In the genomic region with DNA sequence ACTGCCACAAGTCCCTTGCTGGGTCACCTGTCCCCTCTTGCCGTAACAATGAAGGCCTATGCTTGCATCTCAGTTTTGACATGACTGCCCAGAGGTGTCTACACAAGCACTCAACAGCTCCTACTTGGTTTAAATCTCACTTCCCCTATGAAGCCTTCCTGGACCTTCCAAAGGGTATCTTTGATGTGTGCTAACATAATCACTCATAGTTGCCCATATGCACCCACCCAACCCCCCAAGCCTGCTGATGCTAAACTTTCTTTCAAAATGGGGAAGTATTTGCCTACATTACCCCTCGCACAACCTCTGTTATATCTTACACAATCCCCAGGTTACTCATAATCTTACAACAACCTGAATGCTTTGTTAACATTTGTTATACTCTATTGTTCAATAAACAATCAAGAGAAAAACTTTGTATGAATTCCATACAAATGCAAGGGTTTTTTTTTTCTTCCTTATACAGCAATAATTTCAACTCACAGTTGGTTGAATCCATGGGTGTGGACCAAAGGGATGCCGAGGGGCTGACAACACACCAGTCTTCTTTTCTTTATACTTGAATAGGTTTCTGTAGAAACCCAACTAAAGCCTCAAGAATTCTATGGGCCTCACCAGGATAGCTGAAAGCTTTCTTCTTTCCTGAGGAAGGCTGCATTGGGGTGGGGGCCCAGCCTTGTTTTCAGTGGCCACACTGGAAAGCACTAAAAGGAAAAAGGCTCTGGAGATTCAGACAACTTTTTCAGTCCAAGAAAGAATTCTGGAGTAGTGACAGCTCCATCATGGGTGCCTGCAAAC, we compare ENCODE assay signal across 16 mouse cellular contexts.
DNase-seq lines count a peak whose midpoint lies in the region; ATAC-seq and TF ChIP-seq lines count a peak whose summit lies in the region.
"Had no signal": no experiment of that assay in that cellular context is flagged by ENCODE, and none has a peak within 500 bp of the region (broad histone marks: within the 10 kb centered on the region; RNA-seq: fewer than 3 reads in every experiment).

No protein-coding gene starts in this region.

- H3K4me2 ChIP-seq in liver, postnatal 0 days (ENCODE audit: low read depth, low read length), result no peak overlapping the region
- no peak overlapping the region for H3K4me2 ChIP-seq in liver, embryonic 12.5 days
- H3K4me2 ChIP-seq: heart, embryonic 11.5 days; liver, embryonic 13.5 days had no signal

- no peak for DNase-seq in liver, postnatal 0 days
- DNase-seq in B cell, adult 2 months, result peak; percentile 64 to 69
- no peak for DNase-seq in kidney, postnatal 14 days
- DNase-seq: cerebellum, adult 8-10 months; gastrocnemius, postnatal 10 days; heart, postnatal 14 days; liver, embryonic 13.5 days; spleen, adult 18-20 months; thymus, postnatal 25 days had no signal

- no peak for ATAC-seq in liver, postnatal 0 days
- no peak for ATAC-seq in liver, embryonic 12.5 days
- ATAC-seq in megakaryocyte progenitor cell, adult 5-6 weeks (replicated peaks; ENCODE audit: poor library complexity), result peak; percentile 77
- no peak for ATAC-seq in erythroblast, adult 5-6 weeks (replicated peaks; ENCODE audit: low FRiP score, poor library complexity, severe bottlenecking)

- no peak for TF ChIP-seq POLR2A in bone marrow macrophage, adult 2 months (IDR thresholded peaks at IDR 0.05; ENCODE audit: borderline replicate concordance, low read depth, low read length)

- no peaks in the 10 kb centered on the region for H3K27me3 ChIP-seq in liver, postnatal 0 days (ENCODE audit: insufficient read depth, low read length)
- H3K27me3 ChIP-seq in liver, embryonic 12.5 days (replicated peaks), result no peaks in the 10 kb centered on the region
- H3K27me3 ChIP-seq: liver, embryonic 13.5 days had no signal

- TF ChIP-seq EP300 in liver, postnatal 0 days (IDR thresholded peaks at IDR 0.05; ENCODE audit: low read depth), result no peak

- no peak overlapping the region for H3K9ac ChIP-seq in liver, postnatal 0 days (replicated peaks)
- no peak overlapping the region for H3K9ac ChIP-seq in liver, embryonic 12.5 days
- H3K9ac ChIP-seq: liver, embryonic 13.5 days had no signal

- peaks cover 10% of the 10 kb centered on the region for H3K4me1 ChIP-seq in liver, postnatal 0 days (ENCODE audit: insufficient read depth)
- no peaks in the 10 kb centered on the region for H3K4me1 ChIP-seq in liver, embryonic 12.5 days
- H3K4me1 ChIP-seq in bone marrow macrophage, adult 2 months (ENCODE audit: control insufficient read depth, insufficient read depth, low read length), result peaks cover 77% of the 10 kb centered on the region

- 69% methylated on average over 3 of the region's 3 CpGs for WGBS in liver, postnatal 0 days (ENCODE audit: insufficient replicate concordance)
- WGBS in liver, embryonic 12.5 days (ENCODE audit: insufficient replicate concordance), result 60% methylated on average over 3 of the region's 3 CpGs

- no peak overlapping the region for H3K4me3 ChIP-seq in liver, postnatal 0 days (ENCODE audit: low read depth, low read length)
- no peak overlapping the region for H3K4me3 ChIP-seq in liver, embryonic 12.5 days
- H3K4me3 ChIP-seq in bone marrow macrophage, adult 2 months (ENCODE audit: insufficient read depth, low read length), result no peak overlapping the region
- H3K4me3 ChIP-seq: forebrain, embryonic 10.5 days; liver, embryonic 13.5 days; myocyte had no signal

- TF ChIP-seq CTCF in liver, postnatal 0 days (IDR thresholded peaks at IDR 0.05; ENCODE audit: low read depth), result no peak
- no peak for TF ChIP-seq CTCF in bone marrow macrophage, adult 2 months (IDR thresholded peaks at IDR 0.05; ENCODE audit: low read depth, low read length)

- no peaks in the 10 kb centered on the region for H3K9me3 ChIP-seq in liver, postnatal 0 days (ENCODE audit: low read length)
- H3K9me3 ChIP-seq in liver, embryonic 12.5 days (replicated peaks), result no peaks in the 10 kb centered on the region
- H3K9me3 ChIP-seq: forebrain, embryonic 10.5 days; liver, embryonic 13.5 days had no signal

- 0 out of 2 replicates have a peak overlapping the region, but pooled peaks have one; percentile 40 for H3K27ac ChIP-seq in liver, postnatal 0 days (ENCODE audit: low read depth)
- H3K27ac ChIP-seq in liver, embryonic 12.5 days, result no peak overlapping the region
- H3K27ac ChIP-seq in bone marrow macrophage, adult 2 months (ENCODE audit: insufficient read depth, low read depth, low read length), result peak overlapping the region; percentile 60
- H3K27ac ChIP-seq: liver, embryonic 13.5 days had no signal

- H3K36me3 ChIP-seq in liver, postnatal 0 days (replicated peaks; ENCODE audit: insufficient read depth, low read length), result no peaks in the 10 kb centered on the region
- no peaks in the 10 kb centered on the region for H3K36me3 ChIP-seq in liver, embryonic 12.5 days
- H3K36me3 ChIP-seq: forebrain, embryonic 10.5 days; liver, embryonic 13.5 days had no signal

Comparison
In these comparisons a context has a peak if more than half of its experiments do, and no peak if none do; other contexts are left out.
1. DNase-seq: peak in B cell, adult 2 months (2 of 2); none in liver, postnatal 0 days (single experiment) and kidney, postnatal 14 days (single experiment).